Mouse (Mus musculus) lung, postnatal 0 days (tissue): ENCODE results near the gene Eif3f. TPM values are rescaled to one million over a fixed set of nuclear protein-coding genes. Genes with fewer than 3 reads are reported as not detected.
A peak's percentile ranks its signal among the peaks of the same experiment; 100 is the strongest.

ENCODE experiments used
- ATAC-seq: fragments of 200-750 bp; cut with Nextera tagmentation; 2 replicates; pipeline ENCODE4 v1.8.0; 2017; ENCODE audit warnings: moderate library complexity
- DNase-seq: peaks from one replicate; pipeline ENCODE4 v3.0.0-alpha.2; 2016; ENCODE audit warnings: low spot score
- H3K27ac ChIP-seq: fragments of 300-500 bp; sonication (generic); 2 replicates; pipeline ENCODE4 v1.5.1; 2014; ENCODE audit warnings: antibody characterized with exemption, mild to moderate bottlenecking, low read length, mixed read lengths
- H3K27me3 ChIP-seq: fragments of 300-500 bp; sonication (generic); replicated peaks from 2 replicates; pipeline ENCODE4 v1.6.1; 2014; ENCODE audit warnings: low read length, mixed read lengths; ENCODE audit not compliant: insufficient read depth
- H3K36me3 ChIP-seq: fragments of 300-500 bp; sonication (generic); 2 replicates; pipeline ENCODE4 v1.6.1; 2014; ENCODE audit warnings: low read length, mixed read lengths; ENCODE audit not compliant: insufficient read depth
- H3K4me1 ChIP-seq: fragments of 300-500 bp; sonication (generic); 2 replicates; pipeline ENCODE4 v1.6.1; 2014; ENCODE audit warnings: antibody characterized with exemption, low read depth, low read length, mixed read lengths; ENCODE audit not compliant: insufficient read depth
- H3K4me2 ChIP-seq: fragments of 300-500 bp; sonication (generic); replicated peaks from 2 replicates; pipeline ENCODE4 v1.6.1; 2014; ENCODE audit warnings: low read depth, mild to moderate bottlenecking, low read length, moderate library complexity, mixed read lengths
- H3K4me3 ChIP-seq: fragments of 300-500 bp; sonication (generic); 2 replicates; pipeline ENCODE4 v1.5.1; 2014; ENCODE audit warnings: low read depth, low read length
- H3K9ac ChIP-seq: fragments of 300-500 bp; sonication (generic); replicated peaks from 2 replicates; pipeline ENCODE4 v1.6.1; 2014; ENCODE audit warnings: low read depth, mild to moderate bottlenecking
- H3K9me3 ChIP-seq: fragments of 300-500 bp; sonication (generic); 2 replicates; pipeline ENCODE4 v1.6.1; 2016; ENCODE audit warnings: low read length, mixed read lengths
- CTCF ChIP-seq: IDR thresholded peaks from 2 replicates; pipeline ENCODE4 v1.5.1; 2016; ENCODE audit warnings: antibody characterized with exemption, mild to moderate bottlenecking
- EP300 ChIP-seq: IDR thresholded peaks from 2 replicates; pipeline ENCODE4 v1.6.1; 2016; ENCODE audit warnings: antibody characterized with exemption, mild to moderate bottlenecking, control low read depth
- WGBS: fragments of 180-500 bp; shearing (Covaris S2); extraction: QIAGEN DNeasy Blood & Tissue Kit; methylation state at CpG from one replicate; pipeline ENCODE4 v1.1.7; 2014; 5-methylcytosine and 5-hydroxymethylcytosine counted together
- polyA plus RNA-seq: library from polyadenylated mRNA; unstranded; fragments of >200 nt; fragmentation: Nextera tagmentation; extraction: Ambion mirVana; gene quantifications from 2 replicates; pipeline ENCODE4 v1.2.1, GENCODE M21; 2015

The Eif3f gene
- polyA plus RNA-seq, result 80.1 and 83.6 TPM in 2 replicates

DNA sequence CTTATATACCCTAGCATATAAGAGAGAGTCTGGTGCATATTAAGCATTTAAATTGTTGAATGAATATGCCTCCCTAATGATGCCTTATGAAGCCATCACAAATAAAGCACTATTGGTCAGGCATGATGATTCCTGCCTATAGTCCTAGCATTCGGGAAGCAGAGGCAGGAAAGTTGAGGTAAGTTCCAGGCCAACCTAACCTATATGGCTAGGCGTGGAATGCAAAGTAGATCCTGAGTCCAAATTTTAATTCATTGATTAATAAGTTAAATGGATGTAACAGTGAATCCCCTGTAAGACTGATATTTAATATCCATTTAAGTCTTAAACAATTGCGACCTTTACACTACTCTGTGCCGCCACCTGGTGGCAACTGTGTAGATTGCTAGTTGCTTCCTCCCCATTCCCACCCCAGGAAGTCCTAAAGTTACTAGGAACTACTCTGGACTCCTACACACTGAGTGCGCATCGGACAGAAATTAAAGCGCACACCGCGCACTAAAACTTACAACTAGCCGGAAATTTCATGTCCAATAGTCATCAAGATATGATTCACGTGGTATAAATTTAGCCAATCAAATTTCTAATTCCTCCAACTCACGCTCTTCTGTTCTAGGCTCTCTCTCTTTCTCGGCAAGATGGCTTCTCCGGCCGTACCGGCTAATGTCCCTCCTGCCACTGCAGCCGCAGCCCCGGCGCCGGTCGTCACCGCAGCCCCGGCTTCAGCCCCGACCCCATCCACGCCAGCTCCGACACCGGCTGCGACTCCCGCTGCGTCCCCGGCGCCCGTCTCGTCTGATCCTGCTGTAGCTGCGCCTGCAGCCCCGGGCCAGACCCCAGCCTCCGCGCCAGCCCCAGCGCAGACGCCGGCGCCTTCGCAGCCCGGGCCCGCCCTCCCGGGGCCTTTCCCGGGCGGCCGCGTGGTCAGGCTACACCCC is at the start of gene Eif3f:
Gene Eif3f, plus strand, starts transcription at position 624 of the 938 bp plus-strand sequence.
- Histone ChIP-seq H3K27ac (peak within 1 kb of the TSS; percentile 91), H3K4me2 (peak within 1 kb of the TSS; percentile 79), H3K4me1 (peaks cover 12% of the 10 kb centered on the region; the same call in 1 of the 2 replicates), H3K9me3 (no peaks in the 10 kb centered on the region), H3K27me3 (no peaks in the 10 kb centered on the region), H3K9ac (peak within 1 kb of the TSS; percentile 98), H3K4me3 (peak within 1 kb of the TSS; percentile 94), H3K36me3 (peaks cover 11% of the 10 kb centered on the region)
- TF ChIP-seq EP300 (peak; percentile 40; the same call in 1 of the 2 replicates), CTCF (peak; percentile 95)
- 2% methylated on average over 50 of the region's 50 CpGs for WGBS
- peak; percentile 99 for DNase-seq
- ATAC-seq, result peak; percentile 99

DNA sequence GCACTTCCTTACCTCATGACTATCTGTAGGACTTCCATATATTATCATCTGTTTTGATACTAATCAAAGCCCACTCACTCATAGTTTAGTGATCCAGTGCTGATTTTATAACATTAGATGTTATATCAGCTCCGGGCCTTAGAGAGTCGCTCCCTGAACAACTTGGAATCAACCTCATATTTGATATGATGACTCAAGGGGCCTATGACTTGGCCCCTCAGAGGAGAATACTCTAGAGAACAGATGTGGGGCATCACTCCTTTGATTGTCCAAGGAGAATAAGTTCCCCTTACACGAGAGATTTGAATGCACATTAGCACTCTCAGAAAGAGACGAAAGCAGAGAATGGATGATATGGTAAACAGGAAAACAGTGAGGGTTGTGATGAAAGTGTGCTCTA is 49.3 kb upstream of the Eif3f start, which contains the start of gene Olfr518:
Gene Olfr518, minus strand, starts transcription at position 101 of the 400 bp plus-strand sequence.
- ATAC-seq, result no peak
- no peak for TF ChIP-seq CTCF
- no peak for TF ChIP-seq EP300
- WGBS, result 70% methylated on average over 4 of the region's 4 CpGs

DNA sequence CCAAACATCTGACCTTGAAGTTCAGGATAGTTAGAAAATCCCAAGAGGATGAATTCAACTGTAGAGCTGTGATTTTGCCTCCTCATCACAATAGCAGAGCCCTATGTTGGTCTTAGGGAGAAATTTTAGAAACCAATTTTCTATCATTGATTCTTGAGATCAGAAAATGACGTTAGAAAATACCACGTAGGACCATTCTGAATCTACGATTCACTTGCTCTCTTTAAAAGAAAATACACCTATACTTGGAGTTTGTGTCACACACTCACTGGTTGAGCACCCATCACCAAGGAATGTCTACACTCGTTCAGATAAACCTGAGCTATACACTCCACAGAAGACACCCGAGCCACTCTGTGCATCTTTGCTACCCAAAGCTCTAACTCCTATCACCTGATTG is 39.9 kb upstream of the Eif3f start, which contains the start of gene Olfr519:
Gene Olfr519, minus strand, starts transcription at position 101 of the 400 bp plus-strand sequence.
- H3K4me3 ChIP-seq, result no peak within 1 kb of the TSS
- no peaks in the 10 kb centered on the region for H3K4me1 ChIP-seq
- WGBS, result 81% methylated on average over 5 of the region's 5 CpGs
- H3K27ac ChIP-seq, result no peak within 1 kb of the TSS
- H3K9ac ChIP-seq, result no peak within 1 kb of the TSS
- ATAC-seq (no peak), DNase-seq (no peak)
- H3K36me3 ChIP-seq, result no peaks in the 10 kb centered on the region
- H3K27me3 ChIP-seq, result no peaks in the 10 kb centered on the region
- no peak within 1 kb of the TSS for H3K4me2 ChIP-seq
- TF ChIP-seq EP300 (no peak), CTCF (no peak)
- no peaks in the 10 kb centered on the region for H3K9me3 ChIP-seq

More for the DNA sequence above, 49.3 kb upstream of the Eif3f start, which contains the start of gene Olfr518:
- H3K4me1 ChIP-seq, result no peaks in the 10 kb centered on the region
- H3K4me2 ChIP-seq, result no peak within 1 kb of the TSS
- no peaks in the 10 kb centered on the region for H3K9me3 ChIP-seq
- H3K27me3 ChIP-seq, result no peaks in the 10 kb centered on the region
- no peak within 1 kb of the TSS for H3K27ac ChIP-seq
- H3K9ac ChIP-seq, result no peak within 1 kb of the TSS
- H3K4me3 ChIP-seq, result no peak within 1 kb of the TSS
- H3K36me3 ChIP-seq, result no peaks in the 10 kb centered on the region
- no peak for DNase-seq

DNA sequence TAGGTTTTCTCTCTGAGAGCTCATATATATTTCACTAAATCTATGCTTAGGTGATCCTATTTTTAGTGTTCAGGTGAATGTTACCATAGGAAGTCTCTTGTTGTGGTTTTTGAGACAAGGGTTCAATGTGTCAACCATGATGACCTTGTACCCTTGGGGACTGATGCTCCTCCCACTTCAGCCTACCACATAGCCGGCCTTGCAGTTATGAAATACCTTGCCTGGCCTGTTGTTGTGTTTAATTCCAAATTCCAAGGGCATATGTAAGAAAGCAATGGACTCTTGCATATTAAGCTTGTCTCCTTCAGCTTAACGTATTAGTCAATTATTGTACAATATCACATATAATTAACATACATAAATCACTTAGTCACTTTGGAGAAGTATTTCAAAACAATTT is 30.2 kb upstream of the Eif3f start:
- Histone ChIP-seq H3K36me3 (no peaks in the 10 kb centered on the region), H3K27me3 (no peaks in the 10 kb centered on the region), H3K27ac (no peak overlapping the region), H3K4me3 (no peak overlapping the region), H3K4me2 (no peak overlapping the region), H3K4me1 (no peaks in the 10 kb centered on the region), H3K9me3 (no peaks in the 10 kb centered on the region), H3K9ac (no peak overlapping the region)
- DNase-seq, result no peak
- ATAC-seq, result no peak
- 73% methylated on average over 2 of the region's 2 CpGs for WGBS
- TF ChIP-seq CTCF (no peak), EP300 (no peak)

DNA sequence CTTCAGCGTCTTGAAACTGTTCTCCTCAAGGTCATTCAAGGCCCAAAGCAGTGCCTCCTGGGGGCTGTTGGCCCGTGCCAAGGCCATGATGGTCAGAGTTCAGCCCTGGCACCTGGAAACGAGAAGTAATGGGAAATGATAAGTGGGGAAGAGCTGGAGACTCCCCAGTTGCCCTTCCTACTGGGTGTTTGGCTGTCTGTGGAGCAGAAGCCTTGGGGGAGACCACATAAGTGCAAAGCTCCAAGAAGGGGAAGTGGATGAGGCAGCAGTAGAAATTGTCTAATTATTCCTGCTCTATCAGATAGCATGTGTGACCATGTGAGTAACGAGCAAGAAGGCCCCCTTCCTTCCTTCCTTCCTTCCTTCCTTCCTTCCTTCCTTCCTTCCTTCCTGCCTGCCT is 7.2 kb upstream of the Eif3f start:
- WGBS, result 60% methylated on average over 4 of the region's 4 CpGs

More for the DNA sequence above, 7.2 kb upstream of the Eif3f start:
- Histone ChIP-seq H3K36me3 (no peaks in the 10 kb centered on the region), H3K4me2 (no peak overlapping the region), H3K9me3 (no peaks in the 10 kb centered on the region), H3K9ac (no peak overlapping the region), H3K27ac (no peak overlapping the region), H3K4me3 (no peak overlapping the region), H3K27me3 (no peaks in the 10 kb centered on the region), H3K4me1 (no peaks in the 10 kb centered on the region)
- TF ChIP-seq EP300 (no peak), CTCF (no peak)
- ATAC-seq (no peak), DNase-seq (no peak)
